Comparison of ENCODE assay signal across 19 mouse cellular contexts in the genomic region with DNA sequence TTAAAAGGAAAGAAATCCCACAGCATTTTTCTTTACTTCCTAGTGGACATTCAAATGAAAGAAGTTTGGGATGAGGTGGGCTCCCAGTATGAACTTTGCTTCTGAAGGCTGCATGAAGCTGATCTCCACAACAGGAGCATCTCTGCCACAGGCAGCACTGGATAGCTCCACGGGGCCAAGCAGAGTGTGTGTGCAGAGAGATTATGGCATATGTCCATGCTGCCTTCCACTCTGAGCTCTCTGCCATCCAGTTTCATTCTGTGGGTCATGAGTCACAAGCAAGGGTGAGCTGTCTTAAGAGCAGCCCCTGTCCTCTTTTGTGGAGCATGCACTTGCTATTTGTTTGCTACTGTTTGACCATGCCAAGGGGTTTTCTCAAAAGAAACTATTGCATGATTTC. TPM values are rescaled to one million over a fixed set of nuclear protein-coding genes. Genes with fewer than 3 reads are reported as not detected.
DNase-seq lines count a peak whose midpoint lies in the region; ATAC-seq lines count a peak whose summit lies in the region.
"Had no signal": no experiment of that assay in that cellular context is flagged by ENCODE, and none has a peak within 500 bp of the region (broad histone marks: within the 10 kb centered on the region; RNA-seq: fewer than 3 reads in every experiment).

No protein-coding gene starts in this region.

- no peaks in the 10 kb centered on the region for H3K9me3 ChIP-seq in forebrain, embryonic 12.5 days
- H3K9me3 ChIP-seq in forebrain, embryonic 11.5 days (ENCODE audit: control insufficient read depth, low read length) = no peaks in the 10 kb centered on the region
- H3K9me3 ChIP-seq in embryonic facial prominence, embryonic 14.5 days (ENCODE audit: control insufficient read depth, low read length) = no peaks in the 10 kb centered on the region
- H3K9me3 ChIP-seq in limb, embryonic 13.5 days = no peaks in the 10 kb centered on the region
- H3K9me3 ChIP-seq in heart, embryonic 11.5 days (replicated peaks; ENCODE audit: control insufficient read depth, low read length) = no peaks in the 10 kb centered on the region
- H3K9me3 ChIP-seq: intestine, embryonic 15.5 days; midbrain, embryonic 12.5 days had no signal

- peak overlapping the region; percentile 50 for H3K4me2 ChIP-seq in forebrain, embryonic 12.5 days
- H3K4me2 ChIP-seq in forebrain, embryonic 11.5 days (ENCODE audit: low read depth, low read length, severe bottlenecking) = no peak overlapping the region
- 0 out of 2 replicates have a peak overlapping the region, but pooled peaks have one; percentile 50 for H3K4me2 ChIP-seq in embryonic facial prominence, embryonic 14.5 days (ENCODE audit: low read depth, low read length)
- no peak overlapping the region for H3K4me2 ChIP-seq in limb, embryonic 13.5 days (replicated peaks)
- H3K4me2 ChIP-seq in heart, embryonic 11.5 days = no peak overlapping the region
- H3K4me2 ChIP-seq: intestine, embryonic 15.5 days had no signal

- no peak overlapping the region for H3K27ac ChIP-seq in forebrain, embryonic 12.5 days
- no peak overlapping the region for H3K27ac ChIP-seq in forebrain, embryonic 11.5 days (ENCODE audit: low read depth, low read length)
- H3K27ac ChIP-seq in embryonic facial prominence, embryonic 14.5 days (replicated peaks; ENCODE audit: low read depth, low read length) = no peak overlapping the region; the same call in 1 of the 2 replicates
- 0 out of 2 replicates have a peak overlapping the region, but pooled peaks have one; percentile 28 for H3K27ac ChIP-seq in limb, embryonic 13.5 days
- H3K27ac ChIP-seq in heart, embryonic 11.5 days (ENCODE audit: low read depth, low read length) = no peak overlapping the region
- H3K27ac ChIP-seq: hindbrain, embryonic 14.5 days; intestine, embryonic 15.5 days; liver, embryonic 14.5 days had no signal

- no peak overlapping the region for H3K4me3 ChIP-seq in forebrain, embryonic 12.5 days (replicated peaks)
- no peak overlapping the region for H3K4me3 ChIP-seq in forebrain, embryonic 11.5 days (ENCODE audit: low read depth, low read length)
- H3K4me3 ChIP-seq in embryonic facial prominence, embryonic 14.5 days (ENCODE audit: low read depth, low read length) = no peak overlapping the region
- H3K4me3 ChIP-seq in limb, embryonic 13.5 days = no peak overlapping the region
- no peak overlapping the region for H3K4me3 ChIP-seq in heart, embryonic 11.5 days (ENCODE audit: low read depth, low read length)
- H3K4me3 ChIP-seq: erythroblast, embryonic 14.5 days; intestine, embryonic 15.5 days had no signal

- 35% methylated on average over 1 of the region's 1 CpGs for WGBS in forebrain, embryonic 12.5 days
- 31% methylated on average over 1 of the region's 1 CpGs for WGBS in forebrain, embryonic 11.5 days
- WGBS in embryonic facial prominence, embryonic 14.5 days = 43% methylated on average over 1 of the region's 1 CpGs
- 28% methylated on average over 1 of the region's 1 CpGs for WGBS in limb, embryonic 13.5 days
- WGBS in heart, embryonic 11.5 days (ENCODE audit: insufficient replicate concordance) = 32% methylated on average over 1 of the region's 1 CpGs

- no peak for DNase-seq in forebrain, embryonic 11.5 days (ENCODE audit: low spot score)
- DNase-seq in 3T3-L1 (ENCODE audit: low read depth, low spot score) = peak; percentile 52
- DNase-seq in embryonic facial prominence, embryonic 14.5 days (ENCODE audit: low spot score) = no peak
- DNase-seq in right cerebral cortex, adult 18-20 months = no peak
- no peak for DNase-seq in yolk sac, embryonic 10.5 days (ENCODE audit: low spot score)
- DNase-seq: B cell, adult 2 months; cerebellum, adult 8-10 months; gastrocnemius, postnatal 36 days; heart, postnatal 10 days; layer of hippocampus, postnatal 36 days; spleen, adult 18-20 months had no signal

- ATAC-seq in forebrain, embryonic 12.5 days (ENCODE audit: low FRiP score) = no peak
- ATAC-seq in forebrain, embryonic 11.5 days (replicated peaks; ENCODE audit: low FRiP score) = no peak
- ATAC-seq in embryonic facial prominence, embryonic 14.5 days (ENCODE audit: low read depth) = no peak
- no peak for ATAC-seq in limb, embryonic 13.5 days (ENCODE audit: low FRiP score, low read depth)
- no peak for ATAC-seq in heart, embryonic 11.5 days (replicated peaks; ENCODE audit: insufficient number of reproducible peaks, low FRiP score, low TSS enrichment)
- ATAC-seq: intestine, embryonic 15.5 days had no signal

- no peak overlapping the region for H3K9ac ChIP-seq in forebrain, embryonic 12.5 days
- no peak overlapping the region for H3K9ac ChIP-seq in forebrain, embryonic 11.5 days (ENCODE audit: low read length)
- H3K9ac ChIP-seq in embryonic facial prominence, embryonic 14.5 days (ENCODE audit: low read depth, low read length) = no peak overlapping the region
- no peak overlapping the region for H3K9ac ChIP-seq in limb, embryonic 13.5 days
- no peak overlapping the region for H3K9ac ChIP-seq in heart, embryonic 11.5 days (ENCODE audit: low read depth, low read length)
- H3K9ac ChIP-seq: hindbrain, embryonic 14.5 days; intestine, embryonic 15.5 days; liver, embryonic 14.5 days; midbrain, embryonic 12.5 days had no signal

- H3K27me3 ChIP-seq in forebrain, embryonic 12.5 days = no peaks in the 10 kb centered on the region
- no peaks in the 10 kb centered on the region for H3K27me3 ChIP-seq in forebrain, embryonic 11.5 days (ENCODE audit: control insufficient read depth, insufficient read depth, low read length)
- no peaks in the 10 kb centered on the region for H3K27me3 ChIP-seq in embryonic facial prominence, embryonic 14.5 days (replicated peaks; ENCODE audit: control insufficient read depth, insufficient read depth, low read length)
- H3K27me3 ChIP-seq in limb, embryonic 13.5 days = no peaks in the 10 kb centered on the region
- no peaks in the 10 kb centered on the region for H3K27me3 ChIP-seq in heart, embryonic 11.5 days (ENCODE audit: control insufficient read depth, insufficient read depth, low read length)
- H3K27me3 ChIP-seq: intestine, embryonic 15.5 days; midbrain, embryonic 12.5 days had no signal

- no peaks in the 10 kb centered on the region for H3K36me3 ChIP-seq in forebrain, embryonic 12.5 days (replicated peaks)
- H3K36me3 ChIP-seq in forebrain, embryonic 11.5 days (ENCODE audit: control insufficient read depth, insufficient read depth, low read length) = no peaks in the 10 kb centered on the region
- no peaks in the 10 kb centered on the region for H3K36me3 ChIP-seq in embryonic facial prominence, embryonic 14.5 days (ENCODE audit: control insufficient read depth, insufficient read depth, low read length)
- H3K36me3 ChIP-seq in limb, embryonic 13.5 days = no peaks in the 10 kb centered on the region
- no peaks in the 10 kb centered on the region for H3K36me3 ChIP-seq in heart, embryonic 11.5 days (ENCODE audit: control insufficient read depth, insufficient read depth, low read length)
- H3K36me3 ChIP-seq: intestine, embryonic 15.5 days; midbrain, embryonic 12.5 days had no signal

- peaks cover 42% of the 10 kb centered on the region for H3K4me1 ChIP-seq in forebrain, embryonic 12.5 days
- H3K4me1 ChIP-seq in forebrain, embryonic 11.5 days (replicated peaks; ENCODE audit: control insufficient read depth, insufficient read depth, low read length) = peaks cover 13% of the 10 kb centered on the region; the same call in 1 of the 2 replicates
- peaks cover 30% of the 10 kb centered on the region for H3K4me1 ChIP-seq in embryonic facial prominence, embryonic 14.5 days (ENCODE audit: control insufficient read depth, insufficient read depth, low read length)
- peaks cover 54% of the 10 kb centered on the region for H3K4me1 ChIP-seq in limb, embryonic 13.5 days
- H3K4me1 ChIP-seq in heart, embryonic 11.5 days (ENCODE audit: control insufficient read depth, insufficient read depth, low read length) = peaks cover 6% of the 10 kb centered on the region; the same call in 1 of the 2 replicates
- H3K4me1 ChIP-seq: intestine, embryonic 15.5 days had no signal

RNA-seq across cellular contexts. Expression of a gene that starts 3.1 kb away (rescaled TPM):
- 86.6 and 87.2 TPM in 2 replicates for polyA plus RNA-seq in forebrain, embryonic 12.5 days (2016; fragmentation: Nextera tagmentation; extraction: Ambion mirVana)
- 89.3 and 106 TPM in 2 replicates for polyA plus RNA-seq in forebrain, embryonic 11.5 days (2014; fragmentation: Nextera tagmentation; extraction: Ambion mirVana)
- polyA plus RNA-seq in embryonic facial prominence, embryonic 14.5 days (2014; fragmentation: Nextera tagmentation; extraction: Ambion mirVana) = 9.3 and 11.8 TPM in 2 replicates
- 17.2 and 17.9 TPM in 2 replicates for polyA plus RNA-seq in limb, embryonic 13.5 days (2015; fragmentation: Nextera tagmentation; extraction: Ambion mirVana)
- polyA plus RNA-seq in heart, embryonic 11.5 days (2014; fragmentation: Nextera tagmentation; extraction: Ambion mirVana) = 5.3 and 6.1 TPM in 2 replicates
- polyA plus RNA-seq: erythroblast, embryonic 14.5 days had no signal

RNA-seq across cellular contexts. Expression of a gene that starts 31.5 kb away (rescaled TPM):
- 31.5 and 31.9 TPM in 2 replicates for polyA plus RNA-seq in forebrain, embryonic 12.5 days (2016; fragmentation: Nextera tagmentation; extraction: Ambion mirVana)
- polyA plus RNA-seq in forebrain, embryonic 11.5 days (2014; fragmentation: Nextera tagmentation; extraction: Ambion mirVana) = 29.6 and 33.6 TPM in 2 replicates
- 26.0 and 26.5 TPM in 2 replicates for polyA plus RNA-seq in embryonic facial prominence, embryonic 14.5 days (2014; fragmentation: Nextera tagmentation; extraction: Ambion mirVana)
- polyA plus RNA-seq in limb, embryonic 13.5 days (2015; fragmentation: Nextera tagmentation; extraction: Ambion mirVana) = 28.8 and 29.5 TPM in 2 replicates
- polyA plus RNA-seq in heart, embryonic 11.5 days (2014; fragmentation: Nextera tagmentation; extraction: Ambion mirVana) = 24.1 and 25.3 TPM in 2 replicates

Comparison
In these comparisons a context has a peak if more than half of its experiments do, and no peak if none do; other contexts are left out.
1. H3K4me2 ChIP-seq: peak in forebrain, embryonic 12.5 days (single experiment) and embryonic facial prominence, embryonic 14.5 days (single experiment); none in forebrain, embryonic 11.5 days (single experiment), limb, embryonic 13.5 days (single experiment) and heart, embryonic 11.5 days (single experiment).